Mouse (Mus musculus) midbrain, embryonic 15.5 days (tissue): ENCODE results near the gene Tnfaip8l1. TPM values are rescaled to one million over a fixed set of nuclear protein-coding genes. Genes with fewer than 3 reads are reported as not detected.

ENCODE experiments used
- ATAC-seq: fragments of 200-750 bp; cut with Nextera tagmentation; replicated peaks from 2 replicates; pipeline ENCODE4 v1.8.0; 2017; ENCODE audit warnings: moderate TSS enrichment
- H3K27ac ChIP-seq: fragments of 300-500 bp; sonication (generic); 2 replicates; pipeline ENCODE4 v1.5.1; 2015; ENCODE audit warnings: mild to moderate bottlenecking, inconsistent platforms
- H3K27me3 ChIP-seq: fragments of 300-500 bp; sonication (generic); replicated peaks from 2 replicates; pipeline ENCODE4 v1.6.1; 2015; ENCODE audit warnings: inconsistent platforms
- H3K36me3 ChIP-seq: fragments of 300-500 bp; sonication (generic); replicated peaks from 2 replicates; pipeline ENCODE4 v1.6.1; 2015; ENCODE audit warnings: inconsistent platforms
- H3K4me1 ChIP-seq: fragments of 300-500 bp; sonication (generic); 2 replicates; pipeline ENCODE4 v1.6.1; 2015; ENCODE audit warnings: inconsistent platforms
- H3K4me2 ChIP-seq: fragments of 300-500 bp; sonication (generic); 2 replicates; pipeline ENCODE4 v1.6.1; 2015; ENCODE audit warnings: inconsistent platforms, mild to moderate bottlenecking, moderate library complexity
- H3K4me3 ChIP-seq: fragments of 300-500 bp; sonication (generic); 2 replicates; pipeline ENCODE4 v1.5.1; 2015; ENCODE audit warnings: mild to moderate bottlenecking, inconsistent platforms
- H3K9ac ChIP-seq: fragments of 300-500 bp; sonication (generic); 2 replicates; pipeline ENCODE4 v1.6.1; 2015; ENCODE audit warnings: mild to moderate bottlenecking, inconsistent platforms
- H3K9me3 ChIP-seq: fragments of 300-500 bp; sonication (generic); 2 replicates; pipeline ENCODE4 v1.6.1; 2016; ENCODE audit warnings: inconsistent platforms
- WGBS: fragments of 180-500 bp; shearing (Covaris S2); methylation state at CpG from one replicate; pipeline ENCODE4 v1.1.7; 2015; ENCODE audit warnings: mixed read lengths; 5-methylcytosine and 5-hydroxymethylcytosine counted together
- polyA plus RNA-seq: library from polyadenylated mRNA; unstranded; fragments of >200 nt; fragmentation: Nextera tagmentation; extraction: Ambion mirVana; gene quantifications from 2 replicates; pipeline ENCODE4 v1.2.1, GENCODE M21; 2015

Gene Tnfaip8l1
- polyA plus RNA-seq, 1 experiment from 2014 or later = 11.1 TPM

- H3K36me3 ChIP-seq = peaks cover 52% of the 10 kb centered on the region
- H3K4me1 ChIP-seq = no peaks in the 10 kb centered on the region
- H3K9me3 ChIP-seq = no peaks in the 10 kb centered on the region
- 89% methylated on average over 13 of the region's 13 CpGs for WGBS
- no peak overlapping the region for H3K4me3 ChIP-seq
- ATAC-seq = no peak
- no peak overlapping the region for H3K27ac ChIP-seq
- H3K4me2 ChIP-seq = no peak overlapping the region
- no peak overlapping the region for H3K9ac ChIP-seq
- H3K27me3 ChIP-seq = no peaks in the 10 kb centered on the region
Observed at GRCm38 (mm10) chr17:56194765-56195164, 32.5 kb downstream of the Tnfaip8l1 start.

GRCm38 (mm10) chr17:56196860-56197259 lies 34.6 kb downstream of the Tnfaip8l1 start:
- Histone ChIP-seq H3K4me3 (no peak overlapping the region), H3K4me2 (no peak overlapping the region), H3K4me1 (no peaks in the 10 kb centered on the region), H3K27ac (no peak overlapping the region), H3K9me3 (no peaks in the 10 kb centered on the region), H3K27me3 (no peaks in the 10 kb centered on the region), H3K9ac (no peak overlapping the region), H3K36me3 (peaks cover 56% of the 10 kb centered on the region)
- WGBS = 54% methylated on average over 2 of the region's 2 CpGs
- ATAC-seq = no peak

GRCm38 (mm10) chr17:56200586-56200985 lies 38.3 kb downstream of the Tnfaip8l1 start:
- Histone ChIP-seq H3K9ac (no peak overlapping the region), H3K4me2 (no peak overlapping the region), H3K36me3 (peaks cover 73% of the 10 kb centered on the region), H3K9me3 (no peaks in the 10 kb centered on the region), H3K4me1 (no peaks in the 10 kb centered on the region), H3K4me3 (no peak overlapping the region), H3K27me3 (no peaks in the 10 kb centered on the region), H3K27ac (no peak overlapping the region)
- WGBS = 82% methylated on average over 9 of the region's 9 CpGs
- ATAC-seq = no peak

GRCm38 (mm10) chr17:56201642-56202041 lies 39.4 kb downstream of the Tnfaip8l1 start:
- Histone ChIP-seq H3K9ac (no peak overlapping the region), H3K4me2 (no peak overlapping the region), H3K36me3 (peaks cover 82% of the 10 kb centered on the region)

GRCm38 (mm10) chr17:56202476-56202875 lies 40.2 kb downstream of the Tnfaip8l1 start:
- no peak for ATAC-seq
- no peak overlapping the region for H3K27ac ChIP-seq
- H3K9me3 ChIP-seq = no peaks in the 10 kb centered on the region
- WGBS = 96% methylated on average over 8 of the region's 8 CpGs
- H3K4me3 ChIP-seq = no peak overlapping the region
- no peaks in the 10 kb centered on the region for H3K4me1 ChIP-seq
- H3K9ac ChIP-seq = no peak overlapping the region
- peaks cover 79% of the 10 kb centered on the region for H3K36me3 ChIP-seq
- H3K27me3 ChIP-seq = no peaks in the 10 kb centered on the region
- no peak overlapping the region for H3K4me2 ChIP-seq

More at GRCm38 (mm10) chr17:56201642-56202041, 39.4 kb downstream of the Tnfaip8l1 start:
- Histone ChIP-seq H3K9me3 (no peaks in the 10 kb centered on the region), H3K27ac (no peak overlapping the region), H3K4me1 (no peaks in the 10 kb centered on the region), H3K27me3 (no peaks in the 10 kb centered on the region), H3K4me3 (no peak overlapping the region)
- WGBS = 72% methylated on average over 3 of the region's 3 CpGs
- ATAC-seq = no peak

GRCm38 (mm10) chr17:56203729-56204128 lies 41.5 kb downstream of the Tnfaip8l1 start:
- no peak for ATAC-seq

GRCm38 (mm10) chr17:56206276-56206884 lies 44.1 kb downstream of the Tnfaip8l1 start:
- H3K9me3 ChIP-seq = no peaks in the 10 kb centered on the region
- H3K36me3 ChIP-seq = peaks cover 89% of the 10 kb centered on the region
- H3K27ac ChIP-seq = no peak overlapping the region
- 89% methylated on average over 10 of the region's 10 CpGs for WGBS
- H3K4me2 ChIP-seq = no peak overlapping the region
- no peaks in the 10 kb centered on the region for H3K4me1 ChIP-seq
- H3K27me3 ChIP-seq = no peaks in the 10 kb centered on the region
- no peak overlapping the region for H3K9ac ChIP-seq
- no peak overlapping the region for H3K4me3 ChIP-seq
- no peak for ATAC-seq

More at GRCm38 (mm10) chr17:56203729-56204128, 41.5 kb downstream of the Tnfaip8l1 start:
- no peak overlapping the region for H3K4me2 ChIP-seq
- H3K27me3 ChIP-seq = no peaks in the 10 kb centered on the region
- H3K4me1 ChIP-seq = no peaks in the 10 kb centered on the region
- WGBS = 56% methylated on average over 3 of the region's 3 CpGs
- H3K36me3 ChIP-seq = peaks cover 79% of the 10 kb centered on the region
- no peak overlapping the region for H3K4me3 ChIP-seq
- no peak overlapping the region for H3K9ac ChIP-seq
- no peaks in the 10 kb centered on the region for H3K9me3 ChIP-seq
- H3K27ac ChIP-seq = no peak overlapping the region

- H3K36me3 ChIP-seq = peaks cover 83% of the 10 kb centered on the region
- no peaks in the 10 kb centered on the region for H3K4me1 ChIP-seq
- no peak for ATAC-seq
- H3K9ac ChIP-seq = no peak overlapping the region
- H3K9me3 ChIP-seq = no peaks in the 10 kb centered on the region
- no peaks in the 10 kb centered on the region for H3K27me3 ChIP-seq
- WGBS = 87% methylated on average over 6 of the region's 6 CpGs
- H3K27ac ChIP-seq = no peak overlapping the region
- no peak overlapping the region for H3K4me2 ChIP-seq
- H3K4me3 ChIP-seq = no peak overlapping the region
Observed at GRCm38 (mm10) chr17:56206986-56207674, 44.9 kb downstream of the Tnfaip8l1 start.

GRCm38 (mm10) chr17:56207963-56208530 lies 45.8 kb downstream of the Tnfaip8l1 start:
- no peak for ATAC-seq
- H3K36me3 ChIP-seq = peaks cover 73% of the 10 kb centered on the region
- H3K27me3 ChIP-seq = no peaks in the 10 kb centered on the region
- no peaks in the 10 kb centered on the region for H3K9me3 ChIP-seq
- H3K27ac ChIP-seq = no peak overlapping the region
- no peak overlapping the region for H3K4me2 ChIP-seq
- H3K4me1 ChIP-seq = no peaks in the 10 kb centered on the region
- no peak overlapping the region for H3K4me3 ChIP-seq
- WGBS = 92% methylated on average over 9 of the region's 9 CpGs
- H3K9ac ChIP-seq = no peak overlapping the region

- 96% methylated on average over 3 of the region's 3 CpGs for WGBS
- H3K9me3 ChIP-seq = no peaks in the 10 kb centered on the region
- no peak overlapping the region for H3K27ac ChIP-seq
- H3K4me1 ChIP-seq = no peaks in the 10 kb centered on the region
- no peak overlapping the region for H3K4me2 ChIP-seq
- H3K27me3 ChIP-seq = no peaks in the 10 kb centered on the region
- no peak overlapping the region for H3K9ac ChIP-seq
- ATAC-seq = no peak
- no peak overlapping the region for H3K4me3 ChIP-seq
- peaks cover 67% of the 10 kb centered on the region for H3K36me3 ChIP-seq
Observed at GRCm38 (mm10) chr17:56208821-56209220, 46.5 kb downstream of the Tnfaip8l1 start.

- H3K4me3 ChIP-seq = no peak overlapping the region
- no peak for ATAC-seq
- no peak overlapping the region for H3K9ac ChIP-seq
Observed at GRCm38 (mm10) chr17:56211090-56211489, 48.8 kb downstream of the Tnfaip8l1 start.

GRCm38 (mm10) chr17:56212676-56213075 lies 50.4 kb downstream of the Tnfaip8l1 start:
- WGBS = 75% methylated on average over 6 of the region's 6 CpGs
- H3K4me3 ChIP-seq = no peak overlapping the region
- H3K4me2 ChIP-seq = no peak overlapping the region
- no peak for ATAC-seq
- H3K36me3 ChIP-seq = peaks cover 34% of the 10 kb centered on the region
- no peak overlapping the region for H3K27ac ChIP-seq
- no peaks in the 10 kb centered on the region for H3K9me3 ChIP-seq
- no peaks in the 10 kb centered on the region for H3K27me3 ChIP-seq
- peaks cover 26% of the 10 kb centered on the region for H3K4me1 ChIP-seq
- H3K9ac ChIP-seq = no peak overlapping the region

More at GRCm38 (mm10) chr17:56211090-56211489, 48.8 kb downstream of the Tnfaip8l1 start:
- peaks cover 10% of the 10 kb centered on the region for H3K4me1 ChIP-seq
- 90% methylated on average over 2 of the region's 2 CpGs for WGBS
- H3K27ac ChIP-seq = no peak overlapping the region
- peaks cover 45% of the 10 kb centered on the region for H3K36me3 ChIP-seq
- H3K4me2 ChIP-seq = no peak overlapping the region
- no peaks in the 10 kb centered on the region for H3K27me3 ChIP-seq
- no peaks in the 10 kb centered on the region for H3K9me3 ChIP-seq
